Mouse (Mus musculus) midbrain, embryonic 16.5 days (tissue): Measurements from ENCODE around the gene Mrpl20. TPM values are rescaled to one million over a fixed set of nuclear protein-coding genes. Genes with fewer than 3 reads are reported as not detected.
A peak's percentile ranks its signal among the peaks of the same experiment; 100 is the strongest.
"Not testable (repeated sequence)": the region's sequence is repeated elsewhere in the genome, so short reads cannot be mapped to it uniquely, and the experiment has no call there.

Source experiments
- ATAC-seq: fragments of 200-750 bp; cut with Nextera tagmentation; 2 replicates; pipeline ENCODE4 v1.8.0; 2017; ENCODE audit warnings: moderate TSS enrichment
- H3K27ac ChIP-seq: fragments of 300-500 bp; sonication (generic); 2 replicates; pipeline ENCODE4 v1.5.1; 2014; ENCODE audit warnings: mild to moderate bottlenecking, low read length, mixed read lengths
- H3K27me3 ChIP-seq: fragments of 300-500 bp; sonication (generic); 2 replicates; pipeline ENCODE4 v1.6.1; 2014; ENCODE audit warnings: low read depth, low read length, mixed read lengths; ENCODE audit not compliant: control insufficient read depth, insufficient read depth
- H3K36me3 ChIP-seq: fragments of 300-500 bp; sonication (generic); 2 replicates; pipeline ENCODE4 v1.6.1; 2014; ENCODE audit warnings: mild to moderate bottlenecking, low read length, moderate library complexity, mixed read lengths; ENCODE audit not compliant: control insufficient read depth, insufficient read depth
- H3K4me1 ChIP-seq: fragments of 300-500 bp; sonication (generic); 2 replicates; pipeline ENCODE4 v1.6.1; 2014; ENCODE audit warnings: mild to moderate bottlenecking, low read length, mixed read lengths; ENCODE audit not compliant: control insufficient read depth, insufficient read depth
- H3K4me2 ChIP-seq: fragments of 300-500 bp; sonication (generic); 2 replicates; pipeline ENCODE4 v1.6.1; 2014; ENCODE audit warnings: mild to moderate bottlenecking, low read length, mixed read lengths
- H3K4me3 ChIP-seq: fragments of 300-500 bp; sonication (generic); 2 replicates; pipeline ENCODE4 v1.5.1; 2014; ENCODE audit warnings: low read depth, mild to moderate bottlenecking, low read length, moderate library complexity, mixed read lengths
- H3K9ac ChIP-seq: fragments of 300-500 bp; sonication (generic); 2 replicates; pipeline ENCODE4 v1.6.1; 2014; ENCODE audit warnings: low read depth, low read length, mixed read lengths
- H3K9me3 ChIP-seq: fragments of 300-500 bp; sonication (generic); replicated peaks from 2 replicates; pipeline ENCODE4 v1.6.1; 2014; ENCODE audit warnings: mild to moderate bottlenecking, low read length, mixed read lengths; ENCODE audit not compliant: control insufficient read depth, poor library complexity, severe bottlenecking
- WGBS: fragments of 180-500 bp; shearing (Covaris S2); extraction: QIAGEN DNeasy Blood & Tissue Kit; methylation state at CpG from one replicate; pipeline ENCODE4 v1.1.7; 2014; 5-methylcytosine and 5-hydroxymethylcytosine counted together
- polyA plus RNA-seq: library from polyadenylated mRNA; unstranded; fragments of >200 nt; fragmentation: Nextera tagmentation; extraction: Ambion mirVana; gene quantifications from 2 replicates; pipeline ENCODE4 v1.2.1, GENCODE M21; 2015

Mrpl20 gene
- polyA plus RNA-seq, 1 experiment from 2014 or later: 257 TPM

- Histone ChIP-seq H3K9me3 (no peaks in the 10 kb centered on the region), H3K4me3 (no peak overlapping the region), H3K27ac (no peak overlapping the region), H3K4me1 (peaks cover 12% of the 10 kb centered on the region), H3K36me3 (no peaks in the 10 kb centered on the region), H3K9ac (no peak overlapping the region), H3K4me2 (no peak overlapping the region), H3K27me3 (peaks cover 4% of the 10 kb centered on the region)
- WGBS: 74% methylated on average over 2 of the region's 2 CpGs
- ATAC-seq: no peak
Measured at GRCm38 (mm10) chr4:155777816-155778215, 24.9 kb upstream of the Mrpl20 start.

GRCm38 (mm10) chr4:155779498-155779897 is 23.2 kb upstream of the Mrpl20 start:
- peaks cover 16% of the 10 kb centered on the region for H3K4me1 ChIP-seq
- H3K4me3 ChIP-seq: no peak overlapping the region
- 80% methylated on average over 4 of the region's 4 CpGs for WGBS
- no peaks in the 10 kb centered on the region for H3K27me3 ChIP-seq
- no peak overlapping the region for H3K9ac ChIP-seq
- no peaks in the 10 kb centered on the region for H3K9me3 ChIP-seq
- no peak overlapping the region for H3K27ac ChIP-seq
- ATAC-seq: no peak
- no peaks in the 10 kb centered on the region for H3K36me3 ChIP-seq
- H3K4me2 ChIP-seq: no peak overlapping the region

GRCm38 (mm10) chr4:155780895-155781294 is 21.8 kb upstream of the Mrpl20 start:
- Histone ChIP-seq H3K4me1 (peaks cover 19% of the 10 kb centered on the region), H3K27me3 (no peaks in the 10 kb centered on the region), H3K9ac (no peak overlapping the region), H3K4me2 (no peak overlapping the region), H3K9me3 (no peaks in the 10 kb centered on the region), H3K4me3 (no peak overlapping the region), H3K27ac (no peak overlapping the region), H3K36me3 (no peaks in the 10 kb centered on the region)
- WGBS: 38% methylated on average over 6 of the region's 6 CpGs
- no peak for ATAC-seq

GRCm38 (mm10) chr4:155783486-155784080 is 19.1 kb upstream of the Mrpl20 start:
- peak overlapping the region; percentile 89 for H3K27ac ChIP-seq
- H3K9ac ChIP-seq: peak overlapping the region; percentile 94
- H3K27me3 ChIP-seq: no peaks in the 10 kb centered on the region
- H3K36me3 ChIP-seq: no peaks in the 10 kb centered on the region
- 37% methylated on average over 16 of the region's 16 CpGs for WGBS
- H3K4me1 ChIP-seq: peaks cover 19% of the 10 kb centered on the region
- ATAC-seq: no peak
- H3K4me2 ChIP-seq: peak overlapping the region; percentile 75
- peak overlapping the region; percentile 60 for H3K4me3 ChIP-seq
- no peaks in the 10 kb centered on the region for H3K9me3 ChIP-seq

GRCm38 (mm10) chr4:155784081-155784701 is 18.5 kb upstream of the Mrpl20 start:
- Histone ChIP-seq H3K4me1 (peaks cover 19% of the 10 kb centered on the region), H3K4me3 (peak overlapping the region; percentile 60), H3K4me2 (peak overlapping the region; percentile 75), H3K36me3 (no peaks in the 10 kb centered on the region), H3K9ac (peak overlapping the region; percentile 94), H3K27me3 (no peaks in the 10 kb centered on the region), H3K27ac (peak overlapping the region; percentile 89), H3K9me3 (no peaks in the 10 kb centered on the region)
- WGBS: under 1% methylated on average over 51 of the region's 52 CpGs
- ATAC-seq: peak; percentile 92

GRCm38 (mm10) chr4:155785246-155785645 is 17.4 kb upstream of the Mrpl20 start:
- peak overlapping the region; percentile 43; the same call in 1 of the 2 replicates for H3K9ac ChIP-seq
- ATAC-seq: no peak
- H3K27me3 ChIP-seq: no peaks in the 10 kb centered on the region
- no peaks in the 10 kb centered on the region for H3K36me3 ChIP-seq
- H3K27ac ChIP-seq: no peak overlapping the region
- no peaks in the 10 kb centered on the region for H3K9me3 ChIP-seq
- peak overlapping the region; percentile 28; the same call in 1 of the 2 replicates for H3K4me2 ChIP-seq
- H3K4me3 ChIP-seq: no peak overlapping the region
- peaks cover 19% of the 10 kb centered on the region for H3K4me1 ChIP-seq
- 79% methylated on average over 10 of the region's 10 CpGs for WGBS

- H3K4me2 ChIP-seq: peak within 1 kb of the TSS; percentile 75
- H3K9me3 ChIP-seq: no peaks in the 10 kb centered on the region
- peak within 1 kb of the TSS; percentile 89; the same call in 1 of the 2 replicates for H3K27ac ChIP-seq
- H3K27me3 ChIP-seq: no peaks in the 10 kb centered on the region
- WGBS: 71% methylated on average over 5 of the region's 5 CpGs
- H3K36me3 ChIP-seq: no peaks in the 10 kb centered on the region
- peak within 1 kb of the TSS; percentile 60 for H3K4me3 ChIP-seq
- peaks cover 19% of the 10 kb centered on the region for H3K4me1 ChIP-seq
- no peak for ATAC-seq
- H3K9ac ChIP-seq: peak within 1 kb of the TSS; percentile 94
Measured at GRCm38 (mm10) chr4:155785819-155786218, 16.9 kb upstream of the Mrpl20 start, which contains the start of gene Tmem88b. Gene Tmem88b (minus strand): TSS chr4:155785874.

GRCm38 (mm10) chr4:155788300-155788699 is 14.4 kb upstream of the Mrpl20 start:
- Histone ChIP-seq H3K9me3 (no peaks in the 10 kb centered on the region), H3K27ac (no peak overlapping the region), H3K4me3 (no peak overlapping the region), H3K4me2 (no peak overlapping the region), H3K9ac (no peak overlapping the region), H3K36me3 (no peaks in the 10 kb centered on the region), H3K27me3 (no peaks in the 10 kb centered on the region), H3K4me1 (peaks cover 14% of the 10 kb centered on the region)
- ATAC-seq: no peak
- 83% methylated on average over 3 of the region's 3 CpGs for WGBS

- not testable (repeated sequence) for H3K9me3 ChIP-seq, H3K9ac ChIP-seq, H3K4me2 ChIP-seq, H3K27me3 ChIP-seq, H3K4me3 ChIP-seq, H3K4me1 ChIP-seq, ATAC-seq, H3K27ac ChIP-seq, H3K36me3 ChIP-seq
- 76% methylated on average over 4 of the region's 4 CpGs for WGBS
Measured at GRCm38 (mm10) chr4:155788833-155789232, 13.8 kb upstream of the Mrpl20 start.
